Mouse (Mus musculus) forebrain, postnatal 0 days (tissue): ENCODE results near the gene Syne4. TPM values are rescaled to one million over a fixed set of nuclear protein-coding genes. Genes with fewer than 3 reads are reported as not detected.

Source experiments
- ATAC-seq: fragments of 200-750 bp; cut with Nextera tagmentation; 2 replicates; pipeline ENCODE4 v1.8.0; 2017; ENCODE audit warnings: mild to moderate bottlenecking, moderate library complexity
- DNase-seq: peaks from one replicate; pipeline ENCODE4 v3.0.0-alpha.2; 2015
- H3K27ac ChIP-seq: fragments of 300-500 bp; sonication (generic); 2 replicates; pipeline ENCODE4 v1.5.1; 2014; ENCODE audit warnings: low read depth, mild to moderate bottlenecking, antibody characterized with exemption, low read length, moderate library complexity, mixed read lengths
- H3K27me3 ChIP-seq: fragments of 300-500 bp; sonication (generic); 2 replicates; pipeline ENCODE4 v1.6.1; 2014; ENCODE audit warnings: mild to moderate bottlenecking, low read length, mixed read lengths; ENCODE audit not compliant: insufficient read depth
- H3K36me3 ChIP-seq: fragments of 300-500 bp; sonication (generic); 2 replicates; pipeline ENCODE4 v1.6.1; 2014; ENCODE audit warnings: mild to moderate bottlenecking, moderate library complexity; ENCODE audit not compliant: insufficient read depth
- H3K4me1 ChIP-seq: fragments of 300-500 bp; sonication (generic); 2 replicates; pipeline ENCODE4 v1.6.1; 2014; ENCODE audit warnings: antibody characterized with exemption; ENCODE audit not compliant: insufficient read depth
- H3K4me2 ChIP-seq: fragments of 300-500 bp; sonication (generic); 2 replicates; pipeline ENCODE4 v1.6.1; 2014; ENCODE audit warnings: low read depth, mild to moderate bottlenecking, moderate library complexity
- H3K4me3 ChIP-seq: fragments of 300-500 bp; sonication (generic); 2 replicates; pipeline ENCODE4 v1.5.1; 2014; ENCODE audit warnings: low read depth, low read length, mixed read lengths
- H3K9ac ChIP-seq: fragments of 300-500 bp; sonication (generic); 2 replicates; pipeline ENCODE4 v1.6.1; 2014; ENCODE audit warnings: mild to moderate bottlenecking
- H3K9me3 ChIP-seq: fragments of 300-500 bp; sonication (generic); 2 replicates; pipeline ENCODE4 v1.6.1; 2016; ENCODE audit warnings: low read length
- CTCF ChIP-seq: sonication (generic); IDR thresholded peaks from 2 replicates; pipeline ENCODE4 v1.5.1; 2016; ENCODE audit warnings: antibody characterized with exemption, control low read depth, low read depth
- WGBS: fragments of 180-500 bp; shearing (Covaris S2); extraction: QIAGEN DNeasy Blood & Tissue Kit; methylation state at CpG from one replicate; pipeline ENCODE4 v1.1.7; 2014; 5-methylcytosine and 5-hydroxymethylcytosine counted together
- polyA plus RNA-seq: library from polyadenylated mRNA; unstranded; fragments of >200 nt; fragmentation: Nextera tagmentation; extraction: Ambion mirVana; gene quantifications from 2 replicates; pipeline ENCODE4 v1.2.1, GENCODE M21; 2015
- total RNA-seq: library from RNA; depleted of rRNA; stranded (reverse); fragments of >200 nt; gene quantifications from 2 replicates; pipeline ENCODE4 v1.2.3, GENCODE M21; 2014

The Syne4 gene
- total and polyA plus RNA-seq, 2 experiments from 2014 or later, result 4.5 to 5.2 TPM

DNA sequence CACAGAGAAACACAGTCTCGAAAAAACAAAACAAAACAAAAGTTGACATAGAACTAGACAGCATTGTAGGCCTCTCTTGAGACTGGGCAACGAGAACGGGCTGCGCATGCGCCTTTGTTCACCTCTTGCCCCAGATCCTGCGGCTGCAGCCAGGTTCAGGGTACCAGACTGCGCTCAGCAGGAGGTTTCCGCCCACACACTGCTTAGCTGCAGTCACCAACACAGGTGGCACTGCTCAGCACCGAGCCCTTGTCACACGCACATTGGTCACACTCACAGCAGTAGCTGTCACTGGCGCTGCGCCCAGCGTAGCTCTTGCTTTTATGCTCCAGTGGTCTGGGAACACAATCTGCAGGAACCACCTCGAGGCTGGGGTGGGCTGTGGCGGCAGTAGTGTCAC, 12.5 kb downstream of the Syne4 start:
- no peaks in the 10 kb centered on the region for H3K9me3 ChIP-seq
- no peaks in the 10 kb centered on the region for H3K27me3 ChIP-seq
- H3K36me3 ChIP-seq, result no peaks in the 10 kb centered on the region
- no peak overlapping the region for H3K9ac ChIP-seq
- no peak overlapping the region for H3K4me3 ChIP-seq
- WGBS, result 55% methylated on average over 15 of the region's 15 CpGs
- DNase-seq (no peak), ATAC-seq (no peak)
- H3K4me2 ChIP-seq, result no peak overlapping the region
- peaks cover 3% of the 10 kb centered on the region for H3K4me1 ChIP-seq
- TF ChIP-seq CTCF, result no peak
- no peak overlapping the region for H3K27ac ChIP-seq

DNA sequence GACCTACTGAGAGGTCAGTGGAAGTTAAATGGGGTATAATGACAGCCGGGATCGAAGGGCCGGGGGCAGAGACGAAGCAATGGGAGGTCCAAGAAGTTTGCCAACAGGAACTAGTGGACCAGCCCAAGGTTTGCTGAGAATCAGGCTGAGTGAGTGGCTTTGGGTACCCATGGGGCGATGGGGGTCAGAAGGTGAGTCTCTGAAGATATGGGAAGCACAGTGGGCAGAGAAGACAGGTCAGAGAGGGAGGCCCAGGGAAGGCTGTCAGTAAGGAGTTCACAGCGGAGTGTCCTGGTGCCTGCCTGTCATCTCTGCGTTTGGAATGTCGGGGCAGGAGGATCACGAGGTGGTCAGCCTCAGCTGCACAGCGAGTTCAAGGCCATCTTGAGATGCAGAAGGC, 13.8 kb downstream of the Syne4 start:
- Histone ChIP-seq H3K4me1 (peaks cover 3% of the 10 kb centered on the region; the same call in 1 of the 2 replicates), H3K27ac (no peak overlapping the region), H3K9me3 (no peaks in the 10 kb centered on the region), H3K4me2 (no peak overlapping the region), H3K36me3 (no peaks in the 10 kb centered on the region), H3K9ac (no peak overlapping the region), H3K4me3 (no peak overlapping the region), H3K27me3 (no peaks in the 10 kb centered on the region)
- ATAC-seq (no peak), DNase-seq (no peak)
- 53% methylated on average over 10 of the region's 10 CpGs for WGBS
- no peak for TF ChIP-seq CTCF

DNA sequence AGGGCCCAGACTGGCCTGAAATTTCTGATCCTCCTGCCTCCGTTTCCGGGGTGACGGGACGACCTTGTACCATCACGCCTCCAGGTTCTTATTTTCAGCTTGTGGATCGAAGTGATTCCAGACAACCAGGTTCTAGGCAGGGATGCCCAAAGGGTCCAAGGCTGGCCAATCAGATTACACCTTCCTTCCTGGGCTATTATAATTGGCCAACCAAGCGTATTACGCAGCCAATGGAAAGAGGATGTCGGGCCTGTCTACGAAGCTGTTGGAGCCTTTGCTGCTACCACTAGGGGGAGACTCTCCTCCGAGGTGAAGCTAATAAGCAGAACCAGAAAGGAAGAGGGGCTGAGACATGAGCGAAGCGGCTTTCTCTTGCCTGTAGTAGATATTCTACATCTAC, 17.3 kb downstream of the Syne4 start:
- Histone ChIP-seq H3K9ac (peak overlapping the region; percentile 25; the same call in 1 of the 2 replicates), H3K4me2 (peak overlapping the region; percentile 40), H3K27ac (peak overlapping the region; percentile 54; the same call in 1 of the 2 replicates)

DNA sequence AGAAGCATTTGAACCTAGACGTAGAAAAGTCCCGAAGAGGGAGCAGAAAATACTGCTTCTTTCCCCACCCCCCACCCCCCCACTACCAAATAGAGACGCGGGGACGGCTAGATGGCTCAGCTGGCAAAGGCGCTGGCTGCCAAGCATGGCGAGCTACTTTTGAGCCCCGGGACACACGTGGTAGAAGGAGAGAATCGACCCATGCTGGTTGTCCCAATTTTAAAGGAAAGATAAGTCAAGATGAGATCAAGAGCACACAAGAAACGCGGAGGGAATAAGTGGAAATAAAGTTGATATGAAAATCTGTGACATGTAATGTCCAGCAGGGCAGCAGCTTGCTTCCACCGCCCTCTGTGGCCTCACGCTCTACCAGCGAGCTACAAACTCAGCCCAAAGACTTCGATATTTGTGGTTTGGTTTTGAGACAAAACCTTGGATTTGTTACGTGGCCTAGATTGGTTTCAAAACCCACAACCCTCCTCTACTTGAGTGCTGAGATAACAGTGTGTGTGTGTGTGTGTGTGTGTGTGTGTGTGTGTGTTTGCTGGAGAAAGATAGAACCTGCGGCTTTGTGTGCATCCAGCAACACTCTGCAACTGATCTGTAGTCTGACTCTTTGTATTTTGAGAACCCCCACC, 18.1 kb downstream of the Syne4 start:
- ATAC-seq (no peak), DNase-seq (no peak)
- Histone ChIP-seq H3K4me3 (no peak overlapping the region; the same call in 1 of the 2 replicates), H3K36me3 (no peaks in the 10 kb centered on the region), H3K27ac (no peak overlapping the region), H3K4me2 (peak overlapping the region; percentile 40; the same call in 1 of the 2 replicates), H3K9ac (no peak overlapping the region), H3K27me3 (no peaks in the 10 kb centered on the region), H3K9me3 (no peaks in the 10 kb centered on the region), H3K4me1 (peaks cover 7% of the 10 kb centered on the region)
- no peak for TF ChIP-seq CTCF
- WGBS, result 61% methylated on average over 18 of the region's 18 CpGs

More for the DNA sequence above, 17.3 kb downstream of the Syne4 start:
- TF ChIP-seq CTCF, result peak; percentile 92
- H3K9me3 ChIP-seq, result no peaks in the 10 kb centered on the region
- H3K27me3 ChIP-seq, result no peaks in the 10 kb centered on the region
- H3K36me3 ChIP-seq, result no peaks in the 10 kb centered on the region
- peak overlapping the region; percentile 23 for H3K4me3 ChIP-seq
- 3% methylated on average over 13 of the region's 13 CpGs for WGBS
- H3K4me1 ChIP-seq, result peaks cover 7% of the 10 kb centered on the region
- DNase-seq (peak; percentile 96), ATAC-seq (peak; percentile 96)

DNA sequence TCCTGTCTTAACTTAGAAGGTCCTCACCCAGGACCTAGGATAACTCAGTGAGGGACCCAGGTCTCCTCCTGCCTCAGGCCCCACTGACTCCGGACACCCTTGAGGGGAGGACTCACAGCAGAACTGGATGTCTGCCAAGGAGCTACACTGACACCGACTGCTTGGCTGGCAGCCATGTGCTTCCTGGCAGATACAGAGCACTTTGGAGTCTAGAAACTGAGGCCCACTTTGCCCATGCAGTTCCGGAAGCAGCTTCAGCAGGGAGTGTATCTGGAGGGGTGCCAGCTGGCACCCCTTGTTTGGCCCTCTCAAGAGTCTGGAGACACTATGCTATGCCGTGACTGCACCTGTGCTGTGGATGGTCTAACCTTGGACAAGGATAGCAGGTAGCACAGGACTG, 18.8 kb downstream of the Syne4 start:
- no peak overlapping the region for H3K9ac ChIP-seq
- ATAC-seq (no peak), DNase-seq (peak; percentile 77)
- no peak for TF ChIP-seq CTCF
- 0 out of 2 replicates have a peak overlapping the region, but pooled peaks have one; percentile 1 for H3K27ac ChIP-seq
- H3K36me3 ChIP-seq, result no peaks in the 10 kb centered on the region
- peaks cover 7% of the 10 kb centered on the region for H3K4me1 ChIP-seq
- no peak overlapping the region for H3K4me3 ChIP-seq
- no peak overlapping the region for H3K4me2 ChIP-seq
- no peaks in the 10 kb centered on the region for H3K9me3 ChIP-seq
- no peaks in the 10 kb centered on the region for H3K27me3 ChIP-seq
- WGBS, result 11% methylated on average over 4 of the region's 4 CpGs

DNA sequence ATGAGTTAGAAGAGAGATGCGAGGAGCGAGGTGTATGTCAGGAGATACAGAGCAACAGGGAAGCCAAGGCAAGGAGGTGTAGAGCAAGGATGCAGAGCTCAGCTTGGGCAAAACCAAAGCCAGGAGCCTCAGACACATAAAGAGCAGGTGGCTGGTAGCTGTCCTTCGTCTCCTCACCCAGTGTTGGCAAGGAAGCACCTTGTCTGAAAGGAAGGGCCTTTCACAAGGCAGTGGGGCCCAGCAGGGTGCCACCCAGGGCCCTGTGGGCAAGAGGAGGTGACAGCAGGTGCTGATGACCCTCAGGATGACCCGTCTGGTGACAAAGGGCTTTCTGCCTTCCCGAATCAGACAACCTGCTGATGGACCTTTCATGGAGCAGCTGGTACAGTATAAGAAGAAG, 20.0 kb downstream of the Syne4 start:
- Histone ChIP-seq H3K4me1 (peaks cover 7% of the 10 kb centered on the region), H3K36me3 (no peaks in the 10 kb centered on the region), H3K27ac (no peak overlapping the region), H3K27me3 (no peaks in the 10 kb centered on the region), H3K4me3 (no peak overlapping the region), H3K9ac (no peak overlapping the region), H3K9me3 (no peaks in the 10 kb centered on the region), H3K4me2 (no peak overlapping the region)
- no peak for ATAC-seq
- 58% methylated on average over 5 of the region's 5 CpGs for WGBS
- TF ChIP-seq CTCF, result no peak
- DNase-seq, result no peak

DNA sequence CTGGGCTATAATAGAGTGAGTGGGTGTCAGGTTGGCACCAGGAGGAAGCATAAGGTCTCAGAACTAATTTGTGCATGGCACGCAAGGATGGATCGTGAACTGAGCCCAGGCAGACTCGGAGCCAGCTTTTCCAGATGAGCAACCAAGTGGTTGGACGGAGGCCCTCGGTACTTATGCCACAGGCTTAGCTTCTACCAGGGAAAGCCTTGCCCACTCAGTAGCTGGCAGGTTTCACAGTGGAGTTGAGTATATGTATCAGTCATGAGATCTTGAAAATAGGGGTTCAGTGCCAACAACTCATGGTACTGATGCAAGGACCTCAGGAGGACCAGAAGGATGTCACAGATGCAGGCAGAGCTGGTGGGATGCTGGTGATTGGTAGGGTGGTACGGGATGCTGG, 21.1 kb downstream of the Syne4 start:
- DNase-seq (peak; percentile 59), ATAC-seq (no peak)
- no peak overlapping the region for H3K27ac ChIP-seq
- TF ChIP-seq CTCF, result no peak
- H3K9ac ChIP-seq, result no peak overlapping the region
- peaks cover 7% of the 10 kb centered on the region for H3K4me1 ChIP-seq
- WGBS, result 47% methylated on average over 6 of the region's 6 CpGs
- H3K27me3 ChIP-seq, result no peaks in the 10 kb centered on the region
- H3K4me3 ChIP-seq, result no peak overlapping the region
- no peaks in the 10 kb centered on the region for H3K36me3 ChIP-seq
- H3K4me2 ChIP-seq, result no peak overlapping the region
- no peaks in the 10 kb centered on the region for H3K9me3 ChIP-seq
